Mouse (Mus musculus) stomach, embryonic 16.5 days (tissue): ENCODE measurements around the gene Snx1. TPM values are rescaled to one million over a fixed set of nuclear protein-coding genes. Genes with fewer than 3 reads are reported as not detected.

Experiments used
- ATAC-seq: fragments of 200-750 bp; cut with Nextera tagmentation; 2 replicates; pipeline ENCODE4 v1.8.0; 2017; ENCODE audit warnings: moderate number of reproducible peaks, moderate TSS enrichment; ENCODE audit not compliant: insufficient read depth, low FRiP score
- H3K27ac ChIP-seq: fragments of 300-500 bp; sonication (generic); 2 replicates; pipeline ENCODE4 v1.5.1; 2014; ENCODE audit warnings: low read length
- H3K27me3 ChIP-seq: fragments of 300-500 bp; sonication (generic); 2 replicates; pipeline ENCODE4 v1.6.1; 2014; ENCODE audit warnings: low read length, control low read depth, mixed read lengths; ENCODE audit not compliant: control insufficient read depth, insufficient read depth
- H3K36me3 ChIP-seq: fragments of 300-500 bp; sonication (generic); 2 replicates; pipeline ENCODE4 v1.6.1; 2014; ENCODE audit warnings: low read length; ENCODE audit not compliant: control insufficient read depth, insufficient read depth
- H3K4me1 ChIP-seq: fragments of 300-500 bp; sonication (generic); 2 replicates; pipeline ENCODE4 v1.6.1; 2014; ENCODE audit warnings: low read length, control low read depth, mixed read lengths; ENCODE audit not compliant: control insufficient read depth, insufficient read depth
- H3K4me2 ChIP-seq: fragments of 300-500 bp; sonication (generic); 2 replicates; pipeline ENCODE4 v1.6.1; 2014; ENCODE audit warnings: low read depth, low read length, mixed read lengths
- H3K4me3 ChIP-seq: fragments of 300-500 bp; sonication (generic); replicated peaks from 2 replicates; pipeline ENCODE4 v1.5.1; 2014; ENCODE audit warnings: mild to moderate bottlenecking, low read length
- H3K9ac ChIP-seq: fragments of 300-500 bp; sonication (generic); 2 replicates; pipeline ENCODE4 v1.6.1; 2014; ENCODE audit warnings: low read length
- H3K9me3 ChIP-seq: fragments of 300-500 bp; sonication (generic); replicated peaks from 2 replicates; pipeline ENCODE4 v1.6.1; 2016; ENCODE audit warnings: low read length, control low read depth; ENCODE audit not compliant: control insufficient read depth
- WGBS: fragments of 180-500 bp; shearing (Covaris S2); extraction: QIAGEN DNeasy Blood & Tissue Kit; methylation state at CpG from one replicate; pipeline ENCODE4 v1.1.7; 2014; 5-methylcytosine and 5-hydroxymethylcytosine counted together
- polyA plus RNA-seq: library from polyadenylated mRNA; unstranded; fragments of >200 nt; fragmentation: Nextera tagmentation; extraction: Ambion mirVana; gene quantifications from 2 replicates; pipeline ENCODE4 v1.2.1, GENCODE M21; 2015

Snx1 gene
- polyA plus RNA-seq, 1 experiment from 2014 or later, result 121 TPM

- peak within 1 kb of the TSS; percentile 83 for H3K4me2 ChIP-seq
- H3K36me3 ChIP-seq, result peaks cover 7% of the 10 kb centered on the region; the same call in 1 of the 2 replicates
- peak within 1 kb of the TSS; percentile 81 for H3K9ac ChIP-seq
- no peaks in the 10 kb centered on the region for H3K27me3 ChIP-seq
- peak within 1 kb of the TSS; percentile 80 for H3K27ac ChIP-seq
- WGBS, result under 1% methylated on average over 51 of the region's 51 CpGs
- ATAC-seq, result peak; percentile 99
- peak within 1 kb of the TSS; percentile 83 for H3K4me3 ChIP-seq
- no peaks in the 10 kb centered on the region for H3K9me3 ChIP-seq
- peaks cover 12% of the 10 kb centered on the region for H3K4me1 ChIP-seq
Observed at GRCm38 (mm10) chr9:66059583-66060307, 66.6 kb downstream of the Snx1 start, which contains the start of gene Ppib. Gene Ppib (plus strand): TSS chr9:66060222.

DNA sequence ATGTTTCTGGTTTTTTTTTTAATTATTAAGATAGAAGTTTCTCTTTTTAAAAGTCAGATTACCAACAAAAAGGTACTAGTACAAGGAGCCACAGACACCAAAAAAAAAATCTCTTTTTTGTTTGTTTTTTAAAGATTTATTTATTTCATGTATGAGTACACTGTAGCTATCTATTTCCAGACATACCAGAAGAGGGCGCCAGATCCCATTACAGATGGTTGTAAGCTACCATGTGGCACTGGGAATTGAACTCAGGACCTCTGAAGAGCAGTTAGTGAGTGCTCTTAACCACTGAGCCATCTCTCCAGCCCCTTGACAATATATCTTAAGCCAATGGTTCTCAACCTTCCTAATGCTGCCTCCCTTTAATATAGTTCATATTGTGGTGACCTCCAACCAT lies 72.8 kb downstream of the Snx1 start:
- 26% methylated on average over 1 of the region's 1 CpGs for WGBS
- no peaks in the 10 kb centered on the region for H3K9me3 ChIP-seq
- H3K4me2 ChIP-seq, result no peak overlapping the region
- no peak overlapping the region for H3K27ac ChIP-seq
- H3K4me1 ChIP-seq, result no peaks in the 10 kb centered on the region
- no peak overlapping the region for H3K9ac ChIP-seq
- H3K36me3 ChIP-seq, result no peaks in the 10 kb centered on the region
- H3K4me3 ChIP-seq, result no peak overlapping the region
- no peaks in the 10 kb centered on the region for H3K27me3 ChIP-seq
- no peak for ATAC-seq

DNA sequence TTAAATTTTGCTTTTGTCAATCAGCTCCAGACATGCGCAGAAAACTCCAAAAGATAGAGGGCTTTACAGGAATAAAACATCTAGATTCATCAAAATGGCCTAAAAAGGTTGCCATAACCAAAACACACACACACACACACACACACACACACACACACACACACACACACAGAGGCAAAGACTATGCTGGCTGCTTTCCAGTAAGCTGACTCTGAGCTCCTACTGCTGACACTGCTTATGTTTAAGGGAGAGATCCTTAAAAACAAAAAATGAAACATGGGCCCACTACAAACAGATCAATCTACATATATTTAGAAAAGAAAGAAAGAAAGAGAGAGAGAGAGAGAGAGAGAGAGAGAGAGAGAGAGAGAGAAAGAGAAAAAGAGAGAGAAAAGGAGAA lies 73.7 kb downstream of the Snx1 start:
- Histone ChIP-seq H3K4me2 (no peak overlapping the region), H3K27me3 (no peaks in the 10 kb centered on the region), H3K9ac (no peak overlapping the region), H3K4me1 (no peaks in the 10 kb centered on the region), H3K27ac (no peak overlapping the region), H3K36me3 (no peaks in the 10 kb centered on the region), H3K9me3 (no peaks in the 10 kb centered on the region), H3K4me3 (no peak overlapping the region)
- 100% methylated on average over 1 of the region's 1 CpGs for WGBS
- no peak for ATAC-seq

DNA sequence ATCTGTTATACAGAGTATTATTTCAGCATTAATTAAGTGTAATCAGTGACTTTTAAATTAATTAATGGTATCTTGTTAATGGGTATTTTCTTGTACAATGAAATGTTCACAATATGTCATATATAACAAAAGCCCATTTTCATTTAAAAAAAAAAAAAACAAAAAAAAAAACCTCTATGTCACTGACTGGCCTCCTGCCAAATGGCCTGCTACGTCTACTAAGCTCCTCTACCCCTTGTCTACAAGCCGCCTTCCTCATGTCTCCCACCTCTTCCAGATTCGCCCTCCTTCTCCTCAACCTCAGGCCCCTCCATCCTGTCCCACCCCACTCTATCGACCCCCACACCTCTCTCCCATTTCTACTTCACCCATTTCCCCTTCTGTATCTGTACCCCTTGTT lies 74.9 kb downstream of the Snx1 start:
- no peak overlapping the region for H3K27ac ChIP-seq
- H3K9me3 ChIP-seq, result no peaks in the 10 kb centered on the region
- no peaks in the 10 kb centered on the region for H3K27me3 ChIP-seq
- H3K9ac ChIP-seq, result no peak overlapping the region
- no peaks in the 10 kb centered on the region for H3K4me1 ChIP-seq
- 64% methylated on average over 4 of the region's 4 CpGs for WGBS
- H3K4me2 ChIP-seq, result no peak overlapping the region
- no peak overlapping the region for H3K4me3 ChIP-seq
- no peak for ATAC-seq
- H3K36me3 ChIP-seq, result no peaks in the 10 kb centered on the region

DNA sequence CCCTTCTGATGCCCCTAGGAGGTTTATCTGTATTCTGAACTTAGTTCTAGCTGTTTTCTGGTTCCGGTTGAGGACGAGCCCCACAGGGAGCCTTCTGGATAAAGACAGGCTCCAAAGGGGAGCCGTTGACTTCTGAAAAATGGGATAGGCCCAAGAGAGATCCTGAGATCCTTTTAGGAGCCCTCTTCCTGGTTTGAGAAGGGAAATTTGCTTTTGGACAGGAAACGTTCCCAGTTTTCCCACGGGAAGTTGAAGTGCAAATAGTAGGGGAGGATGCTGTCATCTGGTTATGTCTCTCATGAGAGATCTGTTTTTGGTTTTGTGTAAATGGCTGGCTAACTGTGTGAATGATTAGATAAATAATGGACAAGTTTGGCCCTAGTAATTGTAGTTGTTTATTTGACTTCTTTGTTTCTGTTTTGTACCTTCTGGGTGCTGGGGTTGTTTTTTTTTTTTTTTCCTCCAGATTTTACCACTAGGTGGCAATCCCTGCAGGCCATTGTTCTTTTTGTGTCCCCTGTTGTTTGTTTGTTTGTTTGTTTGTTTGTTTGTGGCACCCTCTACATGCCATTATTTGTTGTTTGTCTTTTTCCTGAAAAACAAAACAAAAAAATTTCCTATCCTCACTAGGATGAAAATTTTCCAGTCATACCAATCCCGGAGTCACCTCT lies 76.3 kb downstream of the Snx1 start:
- ATAC-seq, result no peak
- no peak overlapping the region for H3K9ac ChIP-seq
- no peaks in the 10 kb centered on the region for H3K4me1 ChIP-seq
- no peak overlapping the region for H3K4me2 ChIP-seq
- 68% methylated on average over 6 of the region's 6 CpGs for WGBS
- no peaks in the 10 kb centered on the region for H3K36me3 ChIP-seq
- H3K27me3 ChIP-seq, result no peaks in the 10 kb centered on the region
- H3K9me3 ChIP-seq, result no peaks in the 10 kb centered on the region
- no peak overlapping the region for H3K4me3 ChIP-seq
- H3K27ac ChIP-seq, result no peak overlapping the region

DNA sequence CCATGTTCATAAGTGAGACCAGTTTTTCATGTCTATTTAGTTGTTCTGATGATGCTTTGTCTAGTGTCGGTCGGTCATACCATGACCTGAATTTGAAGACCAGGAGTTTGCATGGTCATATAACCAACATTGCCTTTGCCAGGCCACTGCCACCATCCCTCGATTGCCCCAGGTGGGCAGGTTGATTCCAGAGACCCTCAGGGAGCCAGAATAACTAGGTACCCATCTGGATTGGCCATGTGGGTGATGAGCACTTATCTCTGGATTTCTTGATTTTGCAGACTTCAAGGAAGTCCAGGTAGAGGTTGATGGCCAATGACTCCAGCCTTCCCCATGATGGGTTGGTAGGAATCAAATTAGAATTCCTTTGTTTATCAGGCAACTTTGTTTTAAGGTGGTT lies 83.1 kb downstream of the Snx1 start:
- H3K9me3 ChIP-seq, result no peaks in the 10 kb centered on the region
- ATAC-seq, result no peak
- H3K27me3 ChIP-seq, result no peaks in the 10 kb centered on the region
- no peak overlapping the region for H3K9ac ChIP-seq
- WGBS, result 96% methylated on average over 3 of the region's 3 CpGs
- no peaks in the 10 kb centered on the region for H3K4me1 ChIP-seq
- H3K27ac ChIP-seq, result no peak overlapping the region
- H3K36me3 ChIP-seq, result no peaks in the 10 kb centered on the region
- H3K4me2 ChIP-seq, result no peak overlapping the region
- H3K4me3 ChIP-seq, result no peak overlapping the region

DNA sequence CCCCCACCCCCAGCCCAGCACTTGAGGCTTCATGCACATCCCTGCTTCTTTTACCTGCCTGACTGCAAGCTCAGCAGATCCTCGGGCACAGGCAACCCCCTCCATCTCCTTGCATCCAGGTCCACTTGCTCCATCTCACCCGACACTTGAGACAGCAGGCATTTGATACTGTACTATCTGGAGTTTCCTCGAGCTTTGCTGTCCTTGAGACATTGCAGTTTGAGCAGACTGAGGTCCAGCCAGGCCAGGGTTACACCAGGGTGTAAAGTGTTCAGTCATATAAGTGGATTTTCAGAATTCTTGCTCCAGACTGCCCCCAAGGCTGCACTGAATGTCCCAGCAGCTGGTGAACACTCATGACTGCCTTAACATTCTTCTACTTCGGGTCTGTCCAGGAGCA lies 84.1 kb downstream of the Snx1 start:
- no peak overlapping the region for H3K4me3 ChIP-seq
- no peaks in the 10 kb centered on the region for H3K9me3 ChIP-seq
- H3K9ac ChIP-seq, result no peak overlapping the region
- no peaks in the 10 kb centered on the region for H3K4me1 ChIP-seq
- WGBS, result 79% methylated on average over 4 of the region's 4 CpGs
- no peaks in the 10 kb centered on the region for H3K36me3 ChIP-seq
- no peak for ATAC-seq
- H3K27ac ChIP-seq, result no peak overlapping the region
- no peak overlapping the region for H3K4me2 ChIP-seq
- no peaks in the 10 kb centered on the region for H3K27me3 ChIP-seq

DNA sequence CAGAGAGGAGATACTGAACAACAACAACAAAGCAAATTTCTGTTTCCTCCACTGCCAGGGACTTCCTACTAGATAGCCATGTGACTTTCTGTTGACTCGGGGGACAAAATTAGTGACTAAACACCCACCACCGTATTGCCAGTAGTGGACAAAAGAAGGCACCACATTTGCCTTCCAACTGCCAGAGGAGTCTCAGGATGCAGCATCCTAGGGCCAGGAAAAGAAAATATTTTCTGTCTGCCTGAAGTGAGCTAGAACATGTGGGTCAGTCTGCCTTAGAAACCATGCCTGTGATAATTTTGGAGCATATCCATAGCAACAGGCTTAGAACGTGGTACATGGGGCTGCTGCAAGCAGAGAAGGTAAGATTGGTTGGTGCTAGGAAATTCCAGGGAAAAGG lies 85.6 kb downstream of the Snx1 start:
- WGBS, result 86% methylated on average over 3 of the region's 3 CpGs
- H3K9ac ChIP-seq, result no peak overlapping the region
- no peaks in the 10 kb centered on the region for H3K27me3 ChIP-seq
- H3K9me3 ChIP-seq, result no peaks in the 10 kb centered on the region
- no peak overlapping the region for H3K27ac ChIP-seq
- no peaks in the 10 kb centered on the region for H3K36me3 ChIP-seq
- no peak overlapping the region for H3K4me2 ChIP-seq
- no peak overlapping the region for H3K4me3 ChIP-seq
- H3K4me1 ChIP-seq, result no peaks in the 10 kb centered on the region
- ATAC-seq, result no peak

DNA sequence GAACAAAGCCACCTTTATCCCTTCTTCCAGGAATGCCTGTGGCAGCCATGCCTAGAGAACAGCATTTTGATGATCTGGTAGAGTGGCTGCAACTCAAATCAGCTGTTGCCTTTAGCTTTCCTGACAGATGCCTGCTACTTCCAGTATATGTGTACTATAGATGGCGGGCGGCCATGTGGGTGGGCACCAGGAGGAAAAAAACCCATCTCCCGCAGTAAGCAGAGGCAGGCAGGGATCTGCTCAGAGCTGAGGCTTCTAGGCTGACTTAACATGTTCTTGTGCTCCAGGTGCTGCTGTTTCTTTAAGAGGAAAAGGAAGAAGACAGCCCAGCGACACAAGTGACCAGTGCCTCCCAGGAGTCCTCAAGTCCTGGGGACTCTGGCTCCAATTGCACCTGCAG lies 87.1 kb downstream of the Snx1 start:
- ATAC-seq, result no peak
- Histone ChIP-seq H3K36me3 (no peaks in the 10 kb centered on the region), H3K9me3 (no peaks in the 10 kb centered on the region), H3K4me1 (no peaks in the 10 kb centered on the region), H3K27me3 (no peaks in the 10 kb centered on the region), H3K27ac (no peak overlapping the region), H3K4me2 (no peak overlapping the region), H3K9ac (no peak overlapping the region), H3K4me3 (no peak overlapping the region)
- 85% methylated on average over 4 of the region's 4 CpGs for WGBS
